Mouse (Mus musculus): ENCODE results near the gene Slc39a8. TPM values are rescaled to one million over a fixed set of nuclear protein-coding genes. Genes with fewer than 3 reads are reported as not detected.

Slc39a8 gene
- polyA plus RNA-seq (2015; fragmentation: Nextera tagmentation; extraction: Ambion mirVana): 13.3 and 14.5 TPM in 2 replicates

DNA sequence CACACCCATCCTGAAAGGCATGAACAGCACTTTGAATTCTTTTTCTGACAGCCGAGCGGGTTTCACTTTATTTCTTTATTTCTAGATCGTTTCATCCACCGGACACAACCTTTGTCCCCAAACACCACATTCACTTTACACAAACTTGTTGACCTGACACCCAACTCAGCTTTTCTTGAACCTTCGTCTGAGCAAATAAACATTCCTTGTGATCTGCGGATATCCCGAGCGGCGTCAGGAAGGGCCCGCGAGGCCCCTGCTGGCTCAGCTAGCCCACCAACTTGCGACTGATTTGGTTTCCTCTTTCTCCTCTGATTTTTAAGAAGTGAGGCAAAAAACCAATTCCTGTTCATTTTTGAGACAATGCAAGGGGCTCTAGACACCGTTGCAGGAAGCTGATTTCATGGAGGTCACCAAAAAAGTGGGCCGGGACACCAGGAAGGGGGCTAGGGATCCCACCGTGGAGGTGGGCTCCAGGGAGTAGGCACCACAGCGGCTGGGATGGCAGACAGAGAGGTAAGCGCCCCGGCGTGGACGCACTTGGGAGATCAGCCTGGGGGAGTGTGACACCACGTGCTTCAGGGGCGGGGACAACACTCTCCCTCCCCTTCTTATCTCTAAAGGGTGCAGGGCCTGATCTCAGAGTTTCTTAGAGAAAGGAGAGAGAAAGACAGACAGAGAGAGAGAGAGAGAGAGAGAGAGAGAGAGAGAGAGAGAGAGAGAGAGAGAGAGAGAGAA, at the start of gene Slc39a8:
Gene Slc39a8 (plus strand): TSS at position 264 of the 738 bp plus-strand sequence.
- peak within 1 kb of the TSS; percentile 80 for H3K4me3 ChIP-seq
- no peaks in the 10 kb centered on the region for H3K36me3 ChIP-seq
- no peaks in the 10 kb centered on the region for H3K27me3 ChIP-seq (replicated peaks)
- H3K9me3 ChIP-seq: no peaks in the 10 kb centered on the region
- peak within 1 kb of the TSS; percentile 98 for H3K4me2 ChIP-seq
- peak within 1 kb of the TSS; percentile 90 for H3K27ac ChIP-seq (replicated peaks)
- ATAC-seq (ENCODE audit: extremely low read depth, insufficient number of reproducible peaks, low FRiP score, low TSS enrichment): peak; percentile 90
- 2% methylated on average over 22 of the region's 22 CpGs for WGBS
- H3K9ac ChIP-seq: peak within 1 kb of the TSS; percentile 86
- peaks cover 25% of the 10 kb centered on the region for H3K4me1 ChIP-seq

- Histone ChIP-seq H3K4me2 (no peak overlapping the region), H3K9me3 (no peaks in the 10 kb centered on the region), H3K27me3 (replicated peaks) (no peaks in the 10 kb centered on the region), H3K4me1 (no peaks in the 10 kb centered on the region), H3K4me3 (no peak overlapping the region), H3K9ac (no peak overlapping the region), H3K36me3 (no peaks in the 10 kb centered on the region), H3K27ac (replicated peaks) (no peak overlapping the region)
- WGBS: 69% methylated on average over 7 of the region's 7 CpGs
- ATAC-seq (ENCODE audit: extremely low read depth, insufficient number of reproducible peaks, low FRiP score, low TSS enrichment): no peak
Measured at GRCm38 (mm10) chr3:135785065-135785464, 40.0 kb upstream of the Slc39a8 start.

GRCm38 (mm10) chr3:135796117-135796516, 29.0 kb upstream of the Slc39a8 start:
- Histone ChIP-seq H3K4me2 (no peak overlapping the region), H3K27me3 (replicated peaks) (no peaks in the 10 kb centered on the region), H3K27ac (replicated peaks) (no peak overlapping the region), H3K4me1 (no peaks in the 10 kb centered on the region), H3K36me3 (no peaks in the 10 kb centered on the region), H3K4me3 (no peak overlapping the region), H3K9me3 (no peaks in the 10 kb centered on the region), H3K9ac (no peak overlapping the region)
- ATAC-seq (ENCODE audit: extremely low read depth, insufficient number of reproducible peaks, low FRiP score, low TSS enrichment): no peak
- WGBS: 80% methylated on average over 6 of the region's 6 CpGs

- Histone ChIP-seq H3K27ac (replicated peaks) (no peak overlapping the region), H3K4me3 (no peak overlapping the region), H3K9me3 (no peaks in the 10 kb centered on the region), H3K4me2 (no peak overlapping the region), H3K27me3 (replicated peaks) (no peaks in the 10 kb centered on the region), H3K9ac (no peak overlapping the region), H3K4me1 (no peaks in the 10 kb centered on the region), H3K36me3 (no peaks in the 10 kb centered on the region)
- ATAC-seq (ENCODE audit: extremely low read depth, insufficient number of reproducible peaks, low FRiP score, low TSS enrichment): no peak
- WGBS: 62% methylated on average over 3 of the region's 3 CpGs
Measured at GRCm38 (mm10) chr3:135798241-135798640, 26.8 kb upstream of the Slc39a8 start.

- Histone ChIP-seq H3K4me2 (no peak overlapping the region), H3K9ac (no peak overlapping the region), H3K27ac (replicated peaks) (no peak overlapping the region), H3K36me3 (no peaks in the 10 kb centered on the region), H3K27me3 (replicated peaks) (no peaks in the 10 kb centered on the region), H3K4me3 (no peak overlapping the region), H3K9me3 (no peaks in the 10 kb centered on the region), H3K4me1 (no peaks in the 10 kb centered on the region)
- WGBS: 69% methylated on average over 1 of the region's 1 CpGs
- ATAC-seq (ENCODE audit: extremely low read depth, insufficient number of reproducible peaks, low FRiP score, low TSS enrichment): no peak
Measured at GRCm38 (mm10) chr3:135798665-135799064, 26.4 kb upstream of the Slc39a8 start.

DNA sequence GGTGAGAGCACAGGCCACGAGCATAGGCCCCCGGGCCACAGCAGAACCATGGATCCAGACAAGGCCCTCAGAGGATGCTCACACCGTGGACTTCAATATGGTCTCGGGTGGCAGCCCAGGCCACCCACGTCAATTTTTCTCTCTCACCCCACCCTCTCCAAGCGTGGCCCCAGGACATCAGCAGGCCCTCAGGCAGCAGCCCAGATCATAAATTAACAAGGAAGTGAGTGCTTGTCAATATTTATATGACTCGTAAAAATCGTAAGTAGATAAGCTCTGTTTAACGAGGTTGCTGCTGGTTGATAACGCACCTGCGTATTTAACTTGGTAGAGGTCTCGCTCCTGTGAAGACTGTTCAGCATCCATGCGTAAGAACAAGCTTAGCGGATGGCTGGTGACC, 10.4 kb upstream of the Slc39a8 start:
- ATAC-seq (ENCODE audit: extremely low read depth, insufficient number of reproducible peaks, low FRiP score, low TSS enrichment): no peak
- WGBS: 83% methylated on average over 14 of the region's 14 CpGs
- no peaks in the 10 kb centered on the region for H3K9me3 ChIP-seq

GRCm38 (mm10) chr3:135815973-135816727, 8.9 kb upstream of the Slc39a8 start:
- Histone ChIP-seq H3K27ac (replicated peaks) (no peak overlapping the region), H3K4me2 (no peak overlapping the region), H3K4me1 (0 out of 2 replicates have a peak, but pooled peaks cover 3% of the 10 kb centered on the region), H3K36me3 (no peaks in the 10 kb centered on the region), H3K9me3 (no peaks in the 10 kb centered on the region), H3K27me3 (replicated peaks) (no peaks in the 10 kb centered on the region), H3K4me3 (no peak overlapping the region), H3K9ac (no peak overlapping the region)
- 69% methylated on average over 5 of the region's 5 CpGs for WGBS
- ATAC-seq (ENCODE audit: extremely low read depth, insufficient number of reproducible peaks, low FRiP score, low TSS enrichment): no peak

More for the DNA sequence above, 10.4 kb upstream of the Slc39a8 start:
- Histone ChIP-seq H3K27ac (replicated peaks) (no peak overlapping the region), H3K4me2 (no peak overlapping the region), H3K4me3 (no peak overlapping the region), H3K27me3 (replicated peaks) (no peaks in the 10 kb centered on the region), H3K9ac (no peak overlapping the region), H3K36me3 (no peaks in the 10 kb centered on the region), H3K4me1 (0 out of 2 replicates have a peak, but pooled peaks cover 3% of the 10 kb centered on the region)

- Histone ChIP-seq H3K4me1 (0 out of 2 replicates have a peak, but pooled peaks cover 3% of the 10 kb centered on the region), H3K4me3 (no peak overlapping the region), H3K36me3 (no peaks in the 10 kb centered on the region), H3K27me3 (replicated peaks) (no peaks in the 10 kb centered on the region), H3K9ac (no peak overlapping the region), H3K4me2 (no peak overlapping the region), H3K27ac (replicated peaks) (no peak overlapping the region), H3K9me3 (no peaks in the 10 kb centered on the region)
- ATAC-seq (ENCODE audit: extremely low read depth, insufficient number of reproducible peaks, low FRiP score, low TSS enrichment): no peak
- 59% methylated on average over 1 of the region's 1 CpGs for WGBS
Measured at GRCm38 (mm10) chr3:135817124-135817523, 8.0 kb upstream of the Slc39a8 start.

DNA sequence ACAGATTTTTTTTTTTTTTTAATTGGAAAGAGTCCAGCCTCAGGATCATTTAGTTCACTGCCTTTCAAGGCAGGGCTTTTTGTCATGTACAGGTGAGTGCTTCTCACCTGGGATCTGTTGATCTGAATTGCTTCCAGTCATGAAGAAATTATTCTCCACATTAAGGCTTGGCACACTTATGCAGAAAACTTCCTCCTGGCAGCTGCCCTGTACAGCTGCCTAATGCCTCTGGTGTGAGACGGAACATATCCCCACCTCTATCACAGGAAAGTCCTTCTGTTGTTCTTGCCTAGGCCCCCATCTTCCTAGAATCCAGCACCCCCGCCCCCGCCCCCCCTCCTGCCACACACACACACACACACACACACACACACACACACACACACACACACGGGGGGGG, 643 bp upstream of the Slc39a8 start:
- peak overlapping the region; percentile 98 for H3K4me2 ChIP-seq
- no peaks in the 10 kb centered on the region for H3K36me3 ChIP-seq
- H3K9me3 ChIP-seq: no peaks in the 10 kb centered on the region
- no peaks in the 10 kb centered on the region for H3K27me3 ChIP-seq (replicated peaks)
- peak overlapping the region; percentile 86 for H3K9ac ChIP-seq
- 0 out of 2 replicates have a peak overlapping the region, but pooled peaks have one; percentile 15 for H3K27ac ChIP-seq (replicated peaks)
- ATAC-seq (ENCODE audit: extremely low read depth, insufficient number of reproducible peaks, low FRiP score, low TSS enrichment): no peak
- WGBS: 10% methylated on average over 1 of the region's 4 CpGs
- peaks cover 25% of the 10 kb centered on the region for H3K4me1 ChIP-seq
- peak overlapping the region; percentile 80 for H3K4me3 ChIP-seq

DNA sequence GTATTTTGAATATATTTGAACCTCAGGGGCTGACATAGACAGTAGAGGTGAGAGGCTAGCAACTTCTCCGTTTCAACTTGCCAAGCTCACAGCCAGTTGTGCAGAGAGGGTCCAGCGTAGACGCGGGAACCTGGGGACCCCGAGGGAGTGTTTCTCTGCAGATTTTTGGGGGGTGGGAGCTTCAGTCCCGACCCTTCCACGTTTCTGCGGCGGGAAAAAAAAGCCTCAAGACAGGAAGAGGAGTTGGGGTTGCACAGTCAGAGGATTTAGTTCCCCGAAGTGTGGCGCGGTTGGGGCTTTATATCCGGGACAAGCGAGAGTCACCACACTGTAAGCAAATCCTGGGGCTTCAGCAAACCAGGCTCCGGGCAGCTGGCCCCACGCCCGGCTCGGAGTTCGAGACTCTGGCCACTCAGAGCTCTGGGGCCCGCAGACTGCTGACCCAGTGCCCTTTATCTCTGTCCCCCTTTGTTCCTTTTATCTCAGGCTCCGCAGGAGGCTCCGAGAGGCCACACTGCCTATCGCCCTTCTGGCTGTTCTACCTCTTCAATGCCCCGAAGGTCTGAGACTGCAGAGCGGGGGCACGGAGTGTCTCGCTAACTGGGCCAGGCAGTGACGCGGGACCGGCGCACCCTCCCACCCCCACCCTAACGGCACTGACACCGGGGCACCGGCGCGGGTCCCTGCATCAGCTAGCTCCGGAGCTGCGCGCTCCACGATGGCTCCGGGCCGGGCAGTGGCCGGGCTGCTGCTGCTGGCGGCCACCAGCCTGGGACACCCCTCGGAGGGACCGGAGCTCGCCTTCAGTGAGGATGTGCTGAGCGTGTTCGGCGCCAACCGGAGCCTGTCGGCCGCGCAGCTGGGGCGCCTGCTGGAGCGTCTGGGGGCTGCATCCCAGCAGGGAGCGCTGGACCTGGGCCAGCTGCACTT, 940 bp downstream of the Slc39a8 start:
- peak; percentile 71 for ATAC-seq (ENCODE audit: extremely low read depth, insufficient number of reproducible peaks, low FRiP score, low TSS enrichment)
- under 1% methylated on average over 57 of the region's 57 CpGs for WGBS
- Histone ChIP-seq H3K4me1 (peaks cover 25% of the 10 kb centered on the region), H3K27me3 (replicated peaks) (no peaks in the 10 kb centered on the region), H3K9me3 (no peaks in the 10 kb centered on the region), H3K27ac (replicated peaks) (peak overlapping the region; percentile 90), H3K4me3 (peak overlapping the region; percentile 80), H3K9ac (peak overlapping the region; percentile 86), H3K4me2 (peak overlapping the region; percentile 98), H3K36me3 (no peaks in the 10 kb centered on the region)

Data from heart, embryonic 13.5 days (tissue).